Mouse (Mus musculus): ENCODE measurements around the gene Mcm3ap. TPM values are rescaled to one million over a fixed set of nuclear protein-coding genes. Genes with fewer than 3 reads are reported as not detected.

Mcm3ap gene
- total RNA-seq, 2 experiments from 2014 or later: 50.6 to 63.4 TPM

Other genes starting within 250 kb of the Mcm3ap start
- 3.5 TPM in 1 of 2 replicates, not detected in the other for gene Prmt2, start 231.1 kb upstream of the Mcm3ap start, total RNA-seq (2014; fragmentation: Nextera tagmentation)
- gene Prmt2, start 231.1 kb upstream of the Mcm3ap start, total RNA-seq (2017): 0.41 and 1.5 TPM in 2 replicates
- not detected in 2 replicates for gene S100b, start 215.1 kb upstream of the Mcm3ap start, total RNA-seq (2014; fragmentation: Nextera tagmentation)
- gene S100b, start 215.1 kb upstream of the Mcm3ap start, total RNA-seq (2017): not detected in 2 replicates
- 4.4 and 6.6 TPM in 2 replicates for gene Dip2a, start 123.6 kb upstream of the Mcm3ap start, total RNA-seq (2014; fragmentation: Nextera tagmentation)
- 1.2 and 2.3 TPM in 2 replicates for gene Dip2a, start 123.6 kb upstream of the Mcm3ap start, total RNA-seq (2017)
- gene AC141477.1, start 28.5 kb upstream of the Mcm3ap start, total RNA-seq (2014; fragmentation: Nextera tagmentation): 12.7 TPM in 1 of 2 replicates, not detected in the other
- gene AC141477.1, start 28.5 kb upstream of the Mcm3ap start, total RNA-seq (2017): 10.5 TPM in 1 of 2 replicates, not detected in the other
- gene Pcnt, start 26.1 kb upstream of the Mcm3ap start, total RNA-seq (2014; fragmentation: Nextera tagmentation): 39.5 and 41.9 TPM in 2 replicates
- 53.6 and 55.6 TPM in 2 replicates for gene Pcnt, start 26.1 kb upstream of the Mcm3ap start, total RNA-seq (2017)
- not detected in 2 replicates for gene 2610028H24Rik, start 19.8 kb upstream of the Mcm3ap start, total RNA-seq (2014; fragmentation: Nextera tagmentation)
- not detected in 2 replicates for gene 2610028H24Rik, start 19.8 kb upstream of the Mcm3ap start, total RNA-seq (2017)
- gene Ybey, start 187 bp downstream of the Mcm3ap start, total RNA-seq (2014; fragmentation: Nextera tagmentation): 3.1 and 3.6 TPM in 2 replicates
- 4.3 and 6.5 TPM in 2 replicates for gene Ybey, start 187 bp downstream of the Mcm3ap start, total RNA-seq (2017)
- gene Lss, start 62.7 kb downstream of the Mcm3ap start, total RNA-seq (2014; fragmentation: Nextera tagmentation): 1.8 and 13.6 TPM in 2 replicates
- gene Lss, start 62.7 kb downstream of the Mcm3ap start, total RNA-seq (2017): 4.9 and 5.7 TPM in 2 replicates
- not detected in 2 replicates for gene Spatc1l, start 93.3 kb downstream of the Mcm3ap start, total RNA-seq (2014; fragmentation: Nextera tagmentation)
- not detected in 2 replicates for gene Spatc1l, start 93.3 kb downstream of the Mcm3ap start, total RNA-seq (2017)
- not detected in 2 replicates for gene Ftcd, start 106.7 kb downstream of the Mcm3ap start, total RNA-seq (2014; fragmentation: Nextera tagmentation)
- gene Ftcd, start 106.7 kb downstream of the Mcm3ap start, total RNA-seq (2017): not detected in 2 replicates
- gene Col6a2, start 154.7 kb downstream of the Mcm3ap start, total RNA-seq (2014; fragmentation: Nextera tagmentation): not detected in 2 replicates
- 0.13 TPM in 1 of 2 replicates, not detected in the other for gene Col6a2, start 154.7 kb downstream of the Mcm3ap start, total RNA-seq (2017)

Measured in granulocyte monocyte progenitor cell, adult 5-6 weeks (primary cell).